Mouse (Mus musculus) kidney, embryonic 14.5 days (tissue): Measurements from ENCODE around the gene Eid1. TPM values are rescaled to one million over a fixed set of nuclear protein-coding genes. Genes with fewer than 3 reads are reported as not detected.

ENCODE experiments used
- ATAC-seq: fragments of 200-750 bp; cut with Nextera tagmentation; 2 replicates; pipeline ENCODE4 v1.8.0; 2017; ENCODE audit warnings: moderate number of reproducible peaks, mild to moderate bottlenecking, moderate TSS enrichment, moderate library complexity; ENCODE audit not compliant: low FRiP score, low TSS enrichment
- H3K27ac ChIP-seq: fragments of 300-500 bp; sonication (generic); 2 replicates; pipeline ENCODE4 v1.5.1; 2014; ENCODE audit warnings: low read depth, mild to moderate bottlenecking, low read length, moderate library complexity, mixed read lengths
- H3K27me3 ChIP-seq: fragments of 300-500 bp; sonication (generic); 2 replicates; pipeline ENCODE4 v1.6.1; 2014; ENCODE audit warnings: mild to moderate bottlenecking, low read length; ENCODE audit not compliant: control insufficient read depth, insufficient read depth
- H3K36me3 ChIP-seq: fragments of 300-500 bp; sonication (generic); 2 replicates; pipeline ENCODE4 v1.6.1; 2014; ENCODE audit warnings: low read length, mixed read lengths; ENCODE audit not compliant: control insufficient read depth, insufficient read depth
- H3K4me1 ChIP-seq: fragments of 300-500 bp; sonication (generic); 2 replicates; pipeline ENCODE4 v1.6.1; 2014; ENCODE audit warnings: low read length, mixed read lengths; ENCODE audit not compliant: control insufficient read depth, insufficient read depth
- H3K4me2 ChIP-seq: fragments of 300-500 bp; sonication (generic); replicated peaks from 2 replicates; pipeline ENCODE4 v1.6.1; 2014; ENCODE audit warnings: low read depth, mild to moderate bottlenecking, low read length
- H3K4me3 ChIP-seq: fragments of 300-500 bp; sonication (generic); 2 replicates; pipeline ENCODE4 v1.5.1; 2014; ENCODE audit warnings: mild to moderate bottlenecking, low read length
- H3K9ac ChIP-seq: fragments of 300-500 bp; sonication (generic); 2 replicates; pipeline ENCODE4 v1.6.1; 2014; ENCODE audit warnings: low read depth, mild to moderate bottlenecking, low read length, moderate library complexity
- H3K9me3 ChIP-seq: fragments of 300-500 bp; sonication (generic); 2 replicates; pipeline ENCODE4 v1.6.1; 2016; ENCODE audit warnings: low read length; ENCODE audit not compliant: control insufficient read depth
- WGBS: fragments of 180-500 bp; shearing (Covaris S2); extraction: QIAGEN DNeasy Blood & Tissue Kit; methylation state at CpG from one replicate; pipeline ENCODE4 v1.1.7; 2014; 5-methylcytosine and 5-hydroxymethylcytosine counted together
- polyA plus RNA-seq: library from polyadenylated mRNA; unstranded; fragments of >200 nt; fragmentation: Nextera tagmentation; extraction: Ambion mirVana; gene quantifications from 2 replicates; pipeline ENCODE4 v1.2.1, GENCODE M21; 2014

Gene Eid1
- 163 and 167 TPM in 2 replicates for polyA plus RNA-seq

DNA sequence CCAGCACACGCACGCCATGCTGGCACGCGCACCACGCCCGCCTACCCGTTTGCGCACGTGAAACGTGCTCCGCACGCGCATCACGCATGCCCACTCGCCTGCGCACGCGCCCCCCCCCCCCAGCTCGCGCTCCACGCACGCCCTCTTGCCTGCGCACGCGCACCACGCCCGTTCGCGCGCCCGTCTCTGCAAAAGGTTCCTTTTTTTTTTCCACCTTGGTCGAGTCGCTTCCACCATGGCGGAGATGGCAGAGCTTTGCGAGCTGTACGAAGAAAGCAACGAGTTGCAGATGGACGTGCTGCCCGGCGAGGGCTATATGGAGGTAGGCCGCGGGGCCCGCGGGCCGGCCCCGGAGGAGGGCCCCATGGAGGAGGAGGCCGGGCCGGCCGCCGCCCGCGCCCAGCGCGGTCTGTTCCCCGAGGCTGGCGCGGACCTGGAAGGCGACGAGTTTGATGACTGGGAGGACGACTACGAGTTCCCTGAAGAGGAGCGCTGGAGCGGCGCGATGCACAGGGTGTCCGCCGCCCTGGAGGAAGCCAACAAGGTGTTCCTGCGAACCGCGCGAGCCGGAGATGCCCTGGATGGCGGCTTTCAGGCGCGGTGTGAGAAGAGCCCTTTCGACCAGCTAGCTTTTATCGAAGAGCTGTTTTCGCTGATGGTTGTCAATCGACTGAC is at the start of gene Eid1:
Eid1 (plus strand) TSS at position 139 of the 675 bp plus-strand sequence.
- Histone ChIP-seq H3K4me1 (peaks cover 3% of the 10 kb centered on the region; the same call in 1 of the 2 replicates), H3K9me3 (no peaks in the 10 kb centered on the region), H3K36me3 (no peaks in the 10 kb centered on the region), H3K4me2 (peak within 1 kb of the TSS; percentile 45), H3K27me3 (no peaks in the 10 kb centered on the region), H3K27ac (peak within 1 kb of the TSS; percentile 88), H3K9ac (peak within 1 kb of the TSS; percentile 89), H3K4me3 (peak within 1 kb of the TSS; percentile 80)
- peak; percentile 93 for ATAC-seq
- WGBS = under 1% methylated on average over 76 of the region's 79 CpGs

DNA sequence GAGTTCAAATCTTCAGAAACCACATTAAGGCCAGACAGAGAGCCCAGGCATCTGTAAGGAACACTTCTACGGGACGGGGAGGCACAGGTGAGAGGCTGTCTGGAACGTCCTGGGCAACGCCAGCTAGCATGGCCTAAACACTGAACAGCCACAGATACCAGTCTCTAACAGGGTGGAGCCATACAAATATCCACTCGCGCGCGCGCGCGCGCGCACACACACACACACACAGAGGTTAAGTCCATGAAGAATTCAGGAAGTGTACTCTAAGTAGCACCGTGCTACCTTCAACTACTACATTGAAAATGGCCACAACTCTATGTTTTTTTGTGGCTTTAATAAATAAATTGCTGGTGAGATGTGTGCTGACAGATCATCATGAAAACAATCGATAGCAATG is 49.7 kb upstream of the Eid1 start:
- ATAC-seq = no peak
- Histone ChIP-seq H3K27ac (no peak overlapping the region), H3K4me1 (peaks cover 12% of the 10 kb centered on the region; the same call in 1 of the 2 replicates), H3K4me2 (peak overlapping the region; percentile 74; the same call in 1 of the 2 replicates), H3K27me3 (no peaks in the 10 kb centered on the region), H3K4me3 (no peak overlapping the region; the same call in 1 of the 2 replicates), H3K9ac (no peak overlapping the region), H3K36me3 (peaks cover 13% of the 10 kb centered on the region), H3K9me3 (no peaks in the 10 kb centered on the region)
- 92% methylated on average over 15 of the region's 15 CpGs for WGBS

DNA sequence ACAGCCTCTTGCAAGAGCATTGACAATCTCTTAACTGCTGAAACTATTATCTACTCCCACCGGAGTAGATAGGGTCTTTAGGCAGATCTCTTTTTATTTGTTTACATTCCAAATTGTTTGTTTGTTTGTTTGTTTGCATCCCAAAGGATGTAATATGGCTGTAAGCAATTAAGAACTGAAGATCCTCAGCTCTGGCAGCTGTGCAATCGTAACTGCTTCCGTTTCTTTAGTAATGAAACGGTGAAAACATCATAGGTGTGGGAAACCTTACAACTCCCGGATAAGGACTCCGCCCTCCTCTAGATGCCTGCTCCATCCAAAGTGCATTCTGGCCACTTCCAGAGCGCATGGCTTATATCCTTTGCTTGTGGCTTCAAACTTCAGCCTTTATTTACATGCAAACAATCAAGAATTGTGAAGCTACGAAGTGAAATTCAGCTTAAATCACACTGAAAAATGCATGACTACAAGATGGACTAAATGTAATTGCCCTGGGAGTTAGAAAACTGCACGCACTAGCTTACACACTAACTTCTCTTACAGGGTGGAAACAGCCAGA is 48.7 kb upstream of the Eid1 start:
- peak overlapping the region; percentile 74 for H3K4me2 ChIP-seq
- WGBS = 7% methylated on average over 9 of the region's 9 CpGs
- peak overlapping the region; percentile 90 for H3K4me3 ChIP-seq
- H3K36me3 ChIP-seq = peaks cover 7% of the 10 kb centered on the region
- no peak for ATAC-seq
- H3K4me1 ChIP-seq = peaks cover 12% of the 10 kb centered on the region; the same call in 1 of the 2 replicates
- H3K9ac ChIP-seq = peak overlapping the region; percentile 78
- no peaks in the 10 kb centered on the region for H3K27me3 ChIP-seq
- H3K9me3 ChIP-seq = no peaks in the 10 kb centered on the region
- H3K27ac ChIP-seq = no peak overlapping the region

DNA sequence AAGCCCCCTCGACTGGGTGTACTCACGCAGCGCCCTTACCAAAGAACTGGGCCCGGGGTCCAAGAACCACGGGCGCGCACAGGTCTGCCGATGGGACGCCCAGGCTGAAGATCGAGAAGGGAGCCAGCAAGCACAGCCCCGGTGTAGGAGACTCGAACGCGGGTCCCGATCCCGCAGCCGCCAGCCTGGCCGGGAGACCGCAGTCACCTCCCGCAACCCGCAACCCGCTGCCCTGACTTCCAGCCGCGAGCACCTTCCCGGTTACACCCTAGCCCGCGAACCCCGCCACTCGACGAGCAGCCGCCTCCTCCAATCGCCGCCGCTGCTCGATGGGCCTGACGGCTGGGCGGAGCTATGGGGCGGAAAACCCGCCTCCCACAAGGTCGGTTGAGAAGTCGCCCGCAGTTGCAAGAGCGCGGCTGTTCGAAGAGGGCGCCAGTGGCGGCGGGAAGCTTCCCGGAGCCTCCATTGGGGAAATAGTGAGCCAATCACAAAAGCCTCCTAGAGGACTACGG is 48.0 kb upstream of the Eid1 start, which contains the start of gene Cep152:
Cep152 (minus strand) TSS at position 277 of the 515 bp plus-strand sequence.
- Histone ChIP-seq H3K4me3 (peak within 1 kb of the TSS; percentile 90), H3K4me2 (peak within 1 kb of the TSS; percentile 74), H3K36me3 (no peaks in the 10 kb centered on the region; the same call in 1 of the 2 replicates), H3K9ac (peak within 1 kb of the TSS; percentile 78), H3K4me1 (peaks cover 12% of the 10 kb centered on the region; the same call in 1 of the 2 replicates), H3K9me3 (no peaks in the 10 kb centered on the region), H3K27me3 (no peaks in the 10 kb centered on the region), H3K27ac (no peak within 1 kb of the TSS)
- WGBS = under 1% methylated on average over 50 of the region's 50 CpGs
- ATAC-seq = peak; percentile 95

DNA sequence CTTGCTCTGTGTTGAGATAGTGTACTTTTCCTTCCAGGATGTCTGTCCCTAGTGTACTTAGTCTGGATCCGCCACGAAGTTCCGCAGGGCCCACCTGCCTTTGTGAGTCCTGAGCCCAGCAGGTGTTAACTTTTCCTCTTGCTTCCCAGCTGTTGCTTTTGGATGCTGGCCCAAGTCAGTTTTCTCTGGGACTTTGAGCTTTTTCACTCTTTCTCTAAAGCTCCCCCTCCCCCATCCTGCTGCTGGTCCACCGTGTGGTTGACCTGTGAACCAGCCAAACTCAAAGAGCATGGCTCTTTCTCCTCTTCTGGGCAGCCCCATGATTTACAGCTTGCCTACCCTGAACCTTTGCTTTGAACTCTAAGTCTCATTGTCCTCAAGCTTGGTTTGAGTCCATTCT is 46.4 kb upstream of the Eid1 start:
- no peaks in the 10 kb centered on the region for H3K27me3 ChIP-seq
- 72% methylated on average over 4 of the region's 4 CpGs for WGBS
- H3K36me3 ChIP-seq = no peaks in the 10 kb centered on the region
- ATAC-seq = no peak
- H3K27ac ChIP-seq = no peak overlapping the region
- H3K9me3 ChIP-seq = no peaks in the 10 kb centered on the region
- H3K4me3 ChIP-seq = no peak overlapping the region
- H3K9ac ChIP-seq = no peak overlapping the region
- H3K4me2 ChIP-seq = no peak overlapping the region
- H3K4me1 ChIP-seq = peaks cover 9% of the 10 kb centered on the region; the same call in 1 of the 2 replicates

DNA sequence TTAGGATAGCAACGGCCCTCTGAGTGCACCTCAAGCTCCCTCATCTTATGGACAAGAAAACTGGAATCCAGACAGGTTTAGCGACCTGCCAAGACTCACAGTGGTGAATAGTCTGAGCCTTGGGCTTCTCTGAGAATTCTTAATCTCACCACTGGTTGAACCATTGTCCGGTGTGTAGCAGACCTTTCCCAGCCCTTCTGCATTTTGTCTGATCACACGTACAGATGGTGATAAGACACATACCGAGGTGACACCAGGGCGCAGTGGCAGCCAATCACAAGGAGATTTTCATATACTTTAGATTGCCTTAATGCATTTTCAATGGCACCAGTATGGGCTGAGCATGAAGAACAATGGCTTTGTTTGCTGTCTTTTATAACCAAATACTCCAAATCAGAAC is 44.4 kb upstream of the Eid1 start:
- no peak for ATAC-seq

DNA sequence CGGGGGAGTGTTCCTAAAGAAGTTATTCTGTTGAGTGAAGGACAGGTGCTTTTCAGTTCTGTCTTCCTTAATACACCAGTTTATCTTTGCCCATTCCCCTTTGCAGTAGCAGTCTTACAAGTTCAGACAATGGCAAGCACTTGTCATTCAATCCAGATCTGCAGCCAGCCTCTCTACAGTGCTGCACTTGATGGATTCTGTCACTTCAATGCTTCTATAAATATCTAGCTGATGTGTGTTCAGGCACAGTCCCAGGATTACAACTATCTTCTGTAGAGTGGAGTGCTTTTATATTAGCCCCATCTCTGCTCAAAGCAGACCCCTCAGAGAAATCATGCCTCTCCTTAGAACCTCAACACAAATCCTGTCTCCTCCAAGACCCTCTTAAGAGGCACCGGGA is 42.9 kb upstream of the Eid1 start:
- no peaks in the 10 kb centered on the region for H3K4me1 ChIP-seq
- no peaks in the 10 kb centered on the region for H3K27me3 ChIP-seq
- no peaks in the 10 kb centered on the region for H3K9me3 ChIP-seq
- H3K4me2 ChIP-seq = no peak overlapping the region
- H3K4me3 ChIP-seq = no peak overlapping the region
- 98% methylated on average over 2 of the region's 2 CpGs for WGBS
- no peak overlapping the region for H3K9ac ChIP-seq
- H3K36me3 ChIP-seq = no peaks in the 10 kb centered on the region
- H3K27ac ChIP-seq = no peak overlapping the region
- ATAC-seq = no peak

More for the DNA sequence above, 44.4 kb upstream of the Eid1 start:
- no peaks in the 10 kb centered on the region for H3K9me3 ChIP-seq
- WGBS = 87% methylated on average over 6 of the region's 6 CpGs
- no peak overlapping the region for H3K4me3 ChIP-seq
- H3K27me3 ChIP-seq = no peaks in the 10 kb centered on the region
- no peak overlapping the region for H3K4me2 ChIP-seq
- no peaks in the 10 kb centered on the region for H3K36me3 ChIP-seq
- peaks cover 5% of the 10 kb centered on the region; the same call in 1 of the 2 replicates for H3K4me1 ChIP-seq
- H3K9ac ChIP-seq = no peak overlapping the region
- H3K27ac ChIP-seq = no peak overlapping the region

DNA sequence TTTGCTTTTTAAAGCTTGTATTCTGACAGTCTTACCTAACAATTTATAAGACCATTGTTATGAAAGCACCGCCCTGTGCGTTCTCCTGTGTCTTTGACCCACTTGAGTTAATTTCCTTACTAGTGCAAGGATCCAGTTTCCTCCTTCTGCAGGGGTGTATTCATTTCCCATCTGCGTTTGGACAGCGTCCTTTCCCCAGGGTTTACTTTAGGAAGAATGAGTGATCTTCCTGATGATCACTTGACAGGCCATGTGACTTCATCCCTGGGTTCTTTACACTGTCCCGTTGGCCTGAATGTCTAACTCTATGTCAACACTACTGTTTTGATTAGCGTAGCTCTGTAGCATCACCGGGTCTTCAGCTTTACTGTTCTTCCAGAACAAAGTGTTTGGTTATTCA is 35.6 kb upstream of the Eid1 start:
- Histone ChIP-seq H3K27ac (no peak overlapping the region), H3K9ac (no peak overlapping the region), H3K4me1 (no peaks in the 10 kb centered on the region), H3K4me3 (no peak overlapping the region), H3K27me3 (no peaks in the 10 kb centered on the region), H3K4me2 (no peak overlapping the region), H3K36me3 (no peaks in the 10 kb centered on the region), H3K9me3 (no peaks in the 10 kb centered on the region)
- WGBS = 39% methylated on average over 7 of the region's 7 CpGs
- ATAC-seq = 0 out of 2 replicates have a peak, but pooled peaks have one; percentile 32

DNA sequence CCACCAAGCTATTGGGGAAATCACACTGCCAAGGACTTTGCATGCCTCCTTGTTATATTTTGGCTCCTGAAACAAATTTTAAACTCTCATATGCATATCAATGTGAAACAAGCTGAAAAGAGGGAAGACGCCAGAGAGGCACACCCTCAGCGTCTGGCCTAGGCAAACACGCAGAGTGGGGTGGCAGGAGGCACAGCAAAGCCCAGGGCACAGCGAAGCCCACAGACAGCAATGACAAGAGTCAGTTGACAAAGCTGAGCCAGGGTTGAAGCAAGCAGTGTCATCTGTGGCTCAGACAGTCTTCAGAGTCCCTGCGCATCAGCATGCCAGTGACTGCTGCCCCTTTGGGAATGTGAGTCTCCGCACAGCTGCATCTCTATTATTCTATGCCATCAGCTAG is 28.0 kb upstream of the Eid1 start:
- Histone ChIP-seq H3K4me1 (no peaks in the 10 kb centered on the region), H3K9ac (no peak overlapping the region), H3K27me3 (no peaks in the 10 kb centered on the region), H3K27ac (no peak overlapping the region), H3K36me3 (no peaks in the 10 kb centered on the region), H3K4me3 (no peak overlapping the region), H3K4me2 (no peak overlapping the region), H3K9me3 (no peaks in the 10 kb centered on the region)
- ATAC-seq = no peak
- WGBS = 86% methylated on average over 6 of the region's 6 CpGs
